Mouse (Mus musculus): ENCODE data around the gene Cds2. TPM values are rescaled to one million over a fixed set of nuclear protein-coding genes. Genes with fewer than 3 reads are reported as not detected.
"Not testable (repeated sequence)": the region's sequence is repeated elsewhere in the genome, so short reads cannot be mapped to it uniquely, and the experiment has no call there.

Gene Cds2
- polyA plus RNA-seq, 1 experiment from 2014 or later: 21.7 TPM

GRCm38 (mm10) chr2:132284492-132285139, 21.7 kb downstream of the Cds2 start:
- no peaks in the 10 kb centered on the region for H3K27me3 ChIP-seq
- H3K9me3 ChIP-seq (replicated peaks): 0 out of 2 replicates have a peak, but pooled peaks cover 8% of the 10 kb centered on the region
- ATAC-seq: no peak
- H3K4me1 ChIP-seq: peaks cover 34% of the 10 kb centered on the region
- 87% methylated on average over 12 of the region's 12 CpGs for WGBS
- no peak overlapping the region for H3K4me3 ChIP-seq
- no peak overlapping the region for H3K4me2 ChIP-seq
- H3K27ac ChIP-seq: 0 out of 2 replicates have a peak overlapping the region, but pooled peaks have one; percentile 0
- H3K9ac ChIP-seq: no peak overlapping the region
- peaks cover 6% of the 10 kb centered on the region; the same call in 1 of the 2 replicates for H3K36me3 ChIP-seq (ENCODE audit: poor library complexity, severe bottlenecking)

GRCm38 (mm10) chr2:132285722-132286121, 22.8 kb downstream of the Cds2 start:
- not testable (repeated sequence) for H3K9me3 ChIP-seq (replicated peaks); H3K4me3 ChIP-seq; H3K4me2 ChIP-seq; H3K27me3 ChIP-seq; H3K9ac ChIP-seq; H3K27ac ChIP-seq; H3K36me3 ChIP-seq (ENCODE audit: poor library complexity, severe bottlenecking); ATAC-seq
- 96% methylated on average over 5 of the region's 5 CpGs for WGBS
- peaks cover 34% of the 10 kb centered on the region for H3K4me1 ChIP-seq

GRCm38 (mm10) chr2:132286376-132287076, 23.6 kb downstream of the Cds2 start:
- Histone ChIP-seq H3K9ac (no peak overlapping the region), H3K4me2 (no peak overlapping the region), H3K4me3 (no peak overlapping the region), H3K36me3 (ENCODE audit: poor library complexity, severe bottlenecking) (no peaks in the 10 kb centered on the region), H3K4me1 (peaks cover 38% of the 10 kb centered on the region), H3K9me3 (replicated peaks) (0 out of 2 replicates have a peak, but pooled peaks cover 8% of the 10 kb centered on the region), H3K27me3 (no peaks in the 10 kb centered on the region), H3K27ac (no peak overlapping the region)
- no peak for ATAC-seq
- 89% methylated on average over 9 of the region's 9 CpGs for WGBS

GRCm38 (mm10) chr2:132289213-132289612, 26.3 kb downstream of the Cds2 start:
- not testable (repeated sequence) for H3K4me3 ChIP-seq
- H3K4me1 ChIP-seq: peaks cover 23% of the 10 kb centered on the region

GRCm38 (mm10) chr2:132290808-132291207, 27.9 kb downstream of the Cds2 start:
- Histone ChIP-seq H3K36me3 (ENCODE audit: poor library complexity, severe bottlenecking) (peaks cover 25% of the 10 kb centered on the region), H3K4me2 (no peak overlapping the region), H3K4me1 (peaks cover 20% of the 10 kb centered on the region), H3K9ac (no peak overlapping the region), H3K27ac (no peak overlapping the region), H3K9me3 (replicated peaks) (0 out of 2 replicates have a peak, but pooled peaks cover 8% of the 10 kb centered on the region), H3K27me3 (no peaks in the 10 kb centered on the region), H3K4me3 (no peak overlapping the region)
- WGBS: 82% methylated on average over 6 of the region's 6 CpGs
- no peak for ATAC-seq

More at GRCm38 (mm10) chr2:132289213-132289612, 26.3 kb downstream of the Cds2 start:
- not testable (repeated sequence) for H3K9me3 ChIP-seq (replicated peaks); H3K27ac ChIP-seq; H3K36me3 ChIP-seq (ENCODE audit: poor library complexity, severe bottlenecking); H3K27me3 ChIP-seq; H3K9ac ChIP-seq; H3K4me2 ChIP-seq; ATAC-seq
- 79% methylated on average over 5 of the region's 7 CpGs for WGBS

GRCm38 (mm10) chr2:132291265-132291664, 28.3 kb downstream of the Cds2 start:
- no peak for ATAC-seq
- no peaks in the 10 kb centered on the region for H3K27me3 ChIP-seq
- 0 out of 2 replicates have a peak, but pooled peaks cover 6% of the 10 kb centered on the region for H3K9me3 ChIP-seq (replicated peaks)
- no peak overlapping the region for H3K4me3 ChIP-seq
- H3K9ac ChIP-seq: no peak overlapping the region
- H3K4me1 ChIP-seq: peaks cover 20% of the 10 kb centered on the region
- H3K27ac ChIP-seq: no peak overlapping the region
- peaks cover 30% of the 10 kb centered on the region for H3K36me3 ChIP-seq (ENCODE audit: poor library complexity, severe bottlenecking)
- no peak overlapping the region for H3K4me2 ChIP-seq
- WGBS: 67% methylated on average over 3 of the region's 3 CpGs

GRCm38 (mm10) chr2:132292083-132292482, 29.1 kb downstream of the Cds2 start:
- H3K27ac ChIP-seq: peak overlapping the region; percentile 40
- peaks cover 20% of the 10 kb centered on the region for H3K4me1 ChIP-seq
- H3K27me3 ChIP-seq: no peaks in the 10 kb centered on the region
- peaks cover 38% of the 10 kb centered on the region for H3K36me3 ChIP-seq (ENCODE audit: poor library complexity, severe bottlenecking)
- peak overlapping the region; percentile 5; the same call in 1 of the 2 replicates for H3K4me2 ChIP-seq
- ATAC-seq: peak; percentile 36; the same call in 1 of the 2 replicates
- H3K9me3 ChIP-seq (replicated peaks): no peaks in the 10 kb centered on the region
- H3K4me3 ChIP-seq: no peak overlapping the region
- WGBS: 23% methylated on average over 4 of the region's 4 CpGs
- H3K9ac ChIP-seq: no peak overlapping the region

GRCm38 (mm10) chr2:132293694-132294450, 30.9 kb downstream of the Cds2 start:
- Histone ChIP-seq H3K4me3 (no peak overlapping the region), H3K9me3 (replicated peaks) (no peaks in the 10 kb centered on the region), H3K36me3 (ENCODE audit: poor library complexity, severe bottlenecking) (peaks cover 56% of the 10 kb centered on the region), H3K9ac (no peak overlapping the region), H3K4me1 (peaks cover 20% of the 10 kb centered on the region), H3K4me2 (no peak overlapping the region), H3K27ac (no peak overlapping the region), H3K27me3 (no peaks in the 10 kb centered on the region)
- no peak for ATAC-seq
- 92% methylated on average over 10 of the region's 10 CpGs for WGBS

- Histone ChIP-seq H3K27me3 (no peaks in the 10 kb centered on the region), H3K9ac (no peak overlapping the region), H3K4me3 (no peak overlapping the region), H3K36me3 (ENCODE audit: poor library complexity, severe bottlenecking) (peaks cover 93% of the 10 kb centered on the region), H3K27ac (no peak overlapping the region), H3K4me1 (no peaks in the 10 kb centered on the region), H3K4me2 (no peak overlapping the region), H3K9me3 (replicated peaks) (no peaks in the 10 kb centered on the region)
- no peak for ATAC-seq
- WGBS: 92% methylated on average over 4 of the region's 4 CpGs
Measured at GRCm38 (mm10) chr2:132298250-132298649, 35.3 kb downstream of the Cds2 start.

- H3K4me3 ChIP-seq: no peak overlapping the region
- WGBS: 91% methylated on average over 4 of the region's 4 CpGs
- H3K4me1 ChIP-seq: no peaks in the 10 kb centered on the region
- no peaks in the 10 kb centered on the region for H3K27me3 ChIP-seq
- no peak overlapping the region for H3K27ac ChIP-seq
- no peak overlapping the region for H3K4me2 ChIP-seq
- ATAC-seq: no peak
- peaks cover 92% of the 10 kb centered on the region for H3K36me3 ChIP-seq (ENCODE audit: poor library complexity, severe bottlenecking)
- no peak overlapping the region for H3K9ac ChIP-seq
- no peaks in the 10 kb centered on the region for H3K9me3 ChIP-seq (replicated peaks)
Measured at GRCm38 (mm10) chr2:132301436-132301835, 38.5 kb downstream of the Cds2 start.

- H3K27me3 ChIP-seq: no peaks in the 10 kb centered on the region
- H3K4me1 ChIP-seq: no peaks in the 10 kb centered on the region
- H3K9me3 ChIP-seq (replicated peaks): no peaks in the 10 kb centered on the region
- H3K9ac ChIP-seq: no peak overlapping the region
- WGBS: 95% methylated on average over 7 of the region's 7 CpGs
- H3K36me3 ChIP-seq (ENCODE audit: poor library complexity, severe bottlenecking): peaks cover 90% of the 10 kb centered on the region
- H3K4me2 ChIP-seq: no peak overlapping the region
- no peak overlapping the region for H3K4me3 ChIP-seq
- H3K27ac ChIP-seq: no peak overlapping the region
- ATAC-seq: no peak
Measured at GRCm38 (mm10) chr2:132305165-132305564, 42.2 kb downstream of the Cds2 start.

- no peak overlapping the region for H3K9ac ChIP-seq
- H3K9me3 ChIP-seq (replicated peaks): no peaks in the 10 kb centered on the region
- no peaks in the 10 kb centered on the region for H3K27me3 ChIP-seq
- ATAC-seq: peak; percentile 33; the same call in 1 of the 2 replicates
- no peak overlapping the region for H3K27ac ChIP-seq
- WGBS: 68% methylated on average over 4 of the region's 4 CpGs
- no peaks in the 10 kb centered on the region for H3K4me1 ChIP-seq
- H3K4me2 ChIP-seq: no peak overlapping the region
- peaks cover 88% of the 10 kb centered on the region for H3K36me3 ChIP-seq (ENCODE audit: poor library complexity, severe bottlenecking)
- no peak overlapping the region for H3K4me3 ChIP-seq
Measured at GRCm38 (mm10) chr2:132305988-132306387, 43.0 kb downstream of the Cds2 start.
